Mouse (Mus musculus): ENCODE measurements around the gene Tmem169.

The Tmem169 gene

GRCm38 (mm10) chr1:72320759-72321158 is 36.6 kb downstream of the Tmem169 start:
- DNase-seq (ENCODE audit: inconsistent age in 2 of 2, low spot score in 1 of 2), result no peak

GRCm38 (mm10) chr1:72323248-72323647 is 39.1 kb downstream of the Tmem169 start:
- no peak for DNase-seq (ENCODE audit: inconsistent age in 2 of 2, low spot score in 1 of 2)

GRCm38 (mm10) chr1:72326162-72326821 is 42.1 kb downstream of the Tmem169 start:
- DNase-seq (ENCODE audit: inconsistent age in 2 of 2, low spot score in 1 of 2), result no peak

- no peak for DNase-seq (ENCODE audit: inconsistent age in 2 of 2, low spot score in 1 of 2)
Measured at GRCm38 (mm10) chr1:72334807-72335206, 50.6 kb downstream of the Tmem169 start.

GRCm38 (mm10) chr1:72336780-72337179 is 52.6 kb downstream of the Tmem169 start:
- no peak for DNase-seq (ENCODE audit: inconsistent age in 2 of 2, low spot score in 1 of 2)

- no peak for DNase-seq (ENCODE audit: inconsistent age in 2 of 2, low spot score in 1 of 2)
Measured at GRCm38 (mm10) chr1:72338341-72338740, 54.2 kb downstream of the Tmem169 start.

- no peak for DNase-seq (ENCODE audit: inconsistent age in 2 of 2, low spot score in 1 of 2)
Measured at GRCm38 (mm10) chr1:72347873-72348272, 63.7 kb downstream of the Tmem169 start.
